Mouse (Mus musculus): ENCODE measurements around the gene Usp50. TPM values are rescaled to one million over a fixed set of nuclear protein-coding genes. Genes with fewer than 3 reads are reported as not detected.

The Usp50 gene
- polyA plus RNA-seq, 1 experiment: 0.32 TPM

DNA sequence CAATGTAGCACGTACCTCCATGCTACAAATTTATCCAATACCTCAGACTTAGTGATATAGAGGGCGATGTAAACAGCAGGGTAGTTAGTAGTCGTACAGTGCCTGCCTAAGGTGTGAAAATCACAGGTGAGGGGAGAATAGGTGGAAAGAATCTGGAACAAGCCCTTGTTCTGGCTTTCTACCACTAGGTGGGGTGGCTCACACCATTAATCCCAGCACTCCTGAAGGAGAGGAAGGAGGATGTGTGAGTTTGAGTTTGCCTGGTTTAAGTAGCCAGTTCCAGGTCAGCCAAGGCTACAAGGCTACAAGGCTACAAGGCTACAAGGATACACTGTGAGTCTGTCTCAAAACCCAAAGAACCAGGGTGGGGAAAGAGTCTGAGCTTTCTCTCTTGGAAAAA, 12.4 kb upstream of the Usp50 start:
- Histone ChIP-seq H3K4me3 (ENCODE audit: control insufficient read depth, insufficient read depth, low read length) (no peak overlapping the region), H3K4me1 (replicated peaks; ENCODE audit: control insufficient read depth, insufficient read depth, low read length) (no peaks in the 10 kb centered on the region), H3K27ac (ENCODE audit: control insufficient read depth, insufficient read depth, low read length) (no peak overlapping the region), H3K27me3 (ENCODE audit: control insufficient read depth, insufficient read depth, low read length) (no peaks in the 10 kb centered on the region), H3K36me3 (ENCODE audit: control insufficient read depth, insufficient read depth, low read length) (peaks cover 71% of the 10 kb centered on the region)
- WGBS: 95% methylated on average over 3 of the region's 3 CpGs
- no peak for TF ChIP-seq CTCF (IDR thresholded peaks at IDR 0.05; ENCODE audit: borderline replicate concordance, control insufficient read depth, extremely low read depth, insufficient read depth, low read length, poor library complexity)
- TF ChIP-seq POLR2A (IDR thresholded peaks at IDR 0.05; ENCODE audit: control insufficient read depth, extremely low read depth, insufficient read depth, low read length, poor library complexity): no peak
- DNase-seq: no peak

- H3K4me1 ChIP-seq (replicated peaks; ENCODE audit: control insufficient read depth, insufficient read depth, low read length): no peaks in the 10 kb centered on the region
- WGBS: 85% methylated on average over 5 of the region's 5 CpGs
- no peak overlapping the region for H3K4me3 ChIP-seq (ENCODE audit: control insufficient read depth, insufficient read depth, low read length)
- peaks cover 56% of the 10 kb centered on the region for H3K36me3 ChIP-seq (ENCODE audit: control insufficient read depth, insufficient read depth, low read length)
- no peak overlapping the region for H3K27ac ChIP-seq (ENCODE audit: control insufficient read depth, insufficient read depth, low read length)
- H3K27me3 ChIP-seq (ENCODE audit: control insufficient read depth, insufficient read depth, low read length): no peaks in the 10 kb centered on the region
- no peak for TF ChIP-seq CTCF (IDR thresholded peaks at IDR 0.05; ENCODE audit: borderline replicate concordance, control insufficient read depth, extremely low read depth, insufficient read depth, low read length, poor library complexity)
- TF ChIP-seq POLR2A (IDR thresholded peaks at IDR 0.05; ENCODE audit: control insufficient read depth, extremely low read depth, insufficient read depth, low read length, poor library complexity): no peak
- no peak for DNase-seq
These were observed 9.3 kb upstream of the Usp50 start for GRCm38 (mm10) chr2:126792611-126793010.

- no peak for TF ChIP-seq CTCF (IDR thresholded peaks at IDR 0.05; ENCODE audit: borderline replicate concordance, control insufficient read depth, extremely low read depth, insufficient read depth, low read length, poor library complexity)
- TF ChIP-seq POLR2A (IDR thresholded peaks at IDR 0.05; ENCODE audit: control insufficient read depth, extremely low read depth, insufficient read depth, low read length, poor library complexity): no peak
- H3K27me3 ChIP-seq (ENCODE audit: control insufficient read depth, insufficient read depth, low read length): no peaks in the 10 kb centered on the region
- no peaks in the 10 kb centered on the region for H3K4me1 ChIP-seq (replicated peaks; ENCODE audit: control insufficient read depth, insufficient read depth, low read length)
- no peak for DNase-seq
- H3K36me3 ChIP-seq (ENCODE audit: control insufficient read depth, insufficient read depth, low read length): peaks cover 21% of the 10 kb centered on the region
- H3K27ac ChIP-seq (ENCODE audit: control insufficient read depth, insufficient read depth, low read length): no peak overlapping the region
- WGBS: 48% methylated on average over 9 of the region's 9 CpGs
- no peak overlapping the region for H3K4me3 ChIP-seq (ENCODE audit: control insufficient read depth, insufficient read depth, low read length)
These were observed 4.6 kb upstream of the Usp50 start for GRCm38 (mm10) chr2:126787721-126788342.

DNA sequence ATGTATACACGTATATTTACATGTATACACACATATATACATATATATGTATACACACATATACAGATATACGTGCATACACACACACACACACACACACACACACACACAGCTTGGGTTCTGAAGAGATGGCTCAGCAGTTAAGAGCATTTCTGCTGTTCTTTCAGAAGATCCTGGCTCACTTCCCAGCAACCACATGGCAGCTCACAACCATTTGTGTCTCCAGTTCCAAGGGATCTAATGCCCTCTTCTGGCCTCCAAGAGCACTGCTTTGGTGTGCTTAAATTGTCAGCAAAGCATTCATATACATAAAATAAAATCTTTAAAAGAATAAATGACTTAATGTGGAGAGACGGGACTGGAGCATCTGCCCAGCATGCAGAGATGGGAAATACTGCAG, 837 bp downstream of the Usp50 start:
- Histone ChIP-seq H3K4me3 (ENCODE audit: control insufficient read depth, insufficient read depth, low read length) (no peak overlapping the region), H3K4me1 (replicated peaks; ENCODE audit: control insufficient read depth, insufficient read depth, low read length) (no peaks in the 10 kb centered on the region), H3K27me3 (ENCODE audit: control insufficient read depth, insufficient read depth, low read length) (no peaks in the 10 kb centered on the region), H3K36me3 (ENCODE audit: control insufficient read depth, insufficient read depth, low read length) (no peaks in the 10 kb centered on the region), H3K27ac (ENCODE audit: control insufficient read depth, insufficient read depth, low read length) (no peak overlapping the region)
- DNase-seq: no peak
- no peak for TF ChIP-seq CTCF (IDR thresholded peaks at IDR 0.05; ENCODE audit: borderline replicate concordance, control insufficient read depth, extremely low read depth, insufficient read depth, low read length, poor library complexity)
- no peak for TF ChIP-seq POLR2A (IDR thresholded peaks at IDR 0.05; ENCODE audit: control insufficient read depth, extremely low read depth, insufficient read depth, low read length, poor library complexity)
- WGBS: 90% methylated on average over 3 of the region's 3 CpGs

DNA sequence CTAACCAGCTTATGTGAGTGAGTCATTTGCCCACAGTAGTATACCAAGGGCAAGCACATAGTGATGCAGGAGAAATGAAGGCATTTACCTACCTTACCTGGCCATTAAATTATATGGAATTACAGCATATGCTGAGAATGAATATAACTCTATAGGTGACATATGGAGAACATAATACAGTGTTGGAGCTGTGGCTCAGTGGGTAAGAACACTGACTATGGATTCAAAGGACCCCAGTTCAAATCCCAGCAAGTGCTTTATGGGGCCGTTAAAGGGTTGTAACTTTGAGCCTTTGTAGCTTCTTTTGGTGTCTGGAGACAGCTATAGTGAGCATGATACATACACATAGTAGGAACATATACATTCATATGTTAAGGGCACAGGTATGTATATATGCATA, 1.8 kb downstream of the Usp50 start:
- Histone ChIP-seq H3K4me1 (replicated peaks; ENCODE audit: control insufficient read depth, insufficient read depth, low read length) (no peaks in the 10 kb centered on the region), H3K36me3 (ENCODE audit: control insufficient read depth, insufficient read depth, low read length) (no peaks in the 10 kb centered on the region), H3K4me3 (ENCODE audit: control insufficient read depth, insufficient read depth, low read length) (no peak overlapping the region), H3K27ac (ENCODE audit: control insufficient read depth, insufficient read depth, low read length) (no peak overlapping the region), H3K27me3 (ENCODE audit: control insufficient read depth, insufficient read depth, low read length) (no peaks in the 10 kb centered on the region)
- TF ChIP-seq CTCF (IDR thresholded peaks at IDR 0.05; ENCODE audit: borderline replicate concordance, control insufficient read depth, extremely low read depth, insufficient read depth, low read length, poor library complexity): no peak
- TF ChIP-seq POLR2A (IDR thresholded peaks at IDR 0.05; ENCODE audit: control insufficient read depth, extremely low read depth, insufficient read depth, low read length, poor library complexity): no peak
- no peak for DNase-seq
- 88% methylated on average over 1 of the region's 1 CpGs for WGBS

GRCm38 (mm10) chr2:126780286-126780685, 3.0 kb downstream of the Usp50 start:
- TF ChIP-seq CTCF (IDR thresholded peaks at IDR 0.05; ENCODE audit: borderline replicate concordance, control insufficient read depth, extremely low read depth, insufficient read depth, low read length, poor library complexity) (no peak), POLR2A (IDR thresholded peaks at IDR 0.05; ENCODE audit: control insufficient read depth, extremely low read depth, insufficient read depth, low read length, poor library complexity) (no peak)
- H3K36me3 ChIP-seq (ENCODE audit: control insufficient read depth, insufficient read depth, low read length): no peaks in the 10 kb centered on the region
- 95% methylated on average over 10 of the region's 10 CpGs for WGBS
- no peak overlapping the region for H3K4me3 ChIP-seq (ENCODE audit: control insufficient read depth, insufficient read depth, low read length)
- no peaks in the 10 kb centered on the region for H3K4me1 ChIP-seq (replicated peaks; ENCODE audit: control insufficient read depth, insufficient read depth, low read length)
- no peaks in the 10 kb centered on the region for H3K27me3 ChIP-seq (ENCODE audit: control insufficient read depth, insufficient read depth, low read length)
- no peak overlapping the region for H3K27ac ChIP-seq (ENCODE audit: control insufficient read depth, insufficient read depth, low read length)
- DNase-seq: no peak

- Histone ChIP-seq H3K27ac (ENCODE audit: control insufficient read depth, insufficient read depth, low read length) (no peak overlapping the region), H3K27me3 (ENCODE audit: control insufficient read depth, insufficient read depth, low read length) (no peaks in the 10 kb centered on the region), H3K4me3 (ENCODE audit: control insufficient read depth, insufficient read depth, low read length) (no peak overlapping the region), H3K36me3 (ENCODE audit: control insufficient read depth, insufficient read depth, low read length) (no peaks in the 10 kb centered on the region), H3K4me1 (replicated peaks; ENCODE audit: control insufficient read depth, insufficient read depth, low read length) (no peaks in the 10 kb centered on the region)
- 93% methylated on average over 4 of the region's 4 CpGs for WGBS
- DNase-seq: no peak
- TF ChIP-seq POLR2A (IDR thresholded peaks at IDR 0.05; ENCODE audit: control insufficient read depth, extremely low read depth, insufficient read depth, low read length, poor library complexity): no peak
- no peak for TF ChIP-seq CTCF (IDR thresholded peaks at IDR 0.05; ENCODE audit: borderline replicate concordance, control insufficient read depth, extremely low read depth, insufficient read depth, low read length, poor library complexity)
These were observed 4.5 kb downstream of the Usp50 start for GRCm38 (mm10) chr2:126778806-126779205.

All from thymus, adult 2 months (tissue).